Mouse (Mus musculus) midbrain, embryonic 10.5 days (tissue): ENCODE measurements around the gene Arhgef40. TPM values are rescaled to one million over a fixed set of nuclear protein-coding genes. Genes with fewer than 3 reads are reported as not detected.
A peak's percentile ranks its signal among the peaks of the same experiment; 100 is the strongest.
"Not testable (repeated sequence)": the region's sequence is repeated elsewhere in the genome, so short reads cannot be mapped to it uniquely, and the experiment has no call there.

Source experiments
- DNase-seq: peaks from one replicate; pipeline ENCODE4 v3.0.0-alpha.2; 2017; ENCODE audit warnings: low spot score
- H3K27ac ChIP-seq: fragments of 300-500 bp; sonication (generic); replicated peaks from 2 replicates; pipeline ENCODE4 v1.5.1; 2016; ENCODE audit warnings: mild to moderate bottlenecking
- H3K27me3 ChIP-seq: fragments of 300-500 bp; sonication (generic); 2 replicates; pipeline ENCODE4 v1.6.1; 2016; ENCODE audit warnings: low read depth, mild to moderate bottlenecking; ENCODE audit not compliant: poor library complexity, severe bottlenecking
- H3K36me3 ChIP-seq: fragments of 300-500 bp; sonication (generic); 2 replicates; pipeline ENCODE4 v1.6.1; 2016; ENCODE audit warnings: mild to moderate bottlenecking, moderate library complexity
- H3K4me1 ChIP-seq: fragments of 300-500 bp; sonication (generic); 2 replicates; pipeline ENCODE4 v1.6.1; 2016
- H3K4me3 ChIP-seq: fragments of 300-500 bp; sonication (generic); 2 replicates; pipeline ENCODE4 v1.5.1; 2016; ENCODE audit warnings: mild to moderate bottlenecking, moderate library complexity
- H3K9me3 ChIP-seq: fragments of 300-500 bp; sonication (generic); replicated peaks from 2 replicates; pipeline ENCODE4 v1.6.1; 2016; ENCODE audit warnings: mild to moderate bottlenecking
- WGBS: fragments of 180-500 bp; shearing (Covaris S2); methylation state at CpG from one replicate; pipeline ENCODE4 v1.1.7; 2016; 5-methylcytosine and 5-hydroxymethylcytosine counted together
- polyA plus RNA-seq: library from polyadenylated mRNA; unstranded; fragments of >200 nt; fragmentation: Nextera tagmentation; extraction: Ambion mirVana; gene quantifications from 2 replicates; pipeline ENCODE4 v1.2.1, GENCODE M21; 2016

Gene Arhgef40
- polyA plus RNA-seq, 1 experiment from 2014 or later, result 85.4 TPM

GRCm38 (mm10) chr14:52022709-52023459 is 38.4 kb downstream of the Arhgef40 start:
- H3K4me3 ChIP-seq, result peak overlapping the region; percentile 45
- peak; percentile 91 for DNase-seq
- H3K36me3 ChIP-seq, result peaks cover 4% of the 10 kb centered on the region; the same call in 1 of the 2 replicates
- no peaks in the 10 kb centered on the region for H3K9me3 ChIP-seq
- WGBS, result 4% methylated on average over 23 of the region's 23 CpGs
- peaks cover 55% of the 10 kb centered on the region for H3K4me1 ChIP-seq
- no peaks in the 10 kb centered on the region for H3K27me3 ChIP-seq
- H3K27ac ChIP-seq, result peak overlapping the region; percentile 88

DNA sequence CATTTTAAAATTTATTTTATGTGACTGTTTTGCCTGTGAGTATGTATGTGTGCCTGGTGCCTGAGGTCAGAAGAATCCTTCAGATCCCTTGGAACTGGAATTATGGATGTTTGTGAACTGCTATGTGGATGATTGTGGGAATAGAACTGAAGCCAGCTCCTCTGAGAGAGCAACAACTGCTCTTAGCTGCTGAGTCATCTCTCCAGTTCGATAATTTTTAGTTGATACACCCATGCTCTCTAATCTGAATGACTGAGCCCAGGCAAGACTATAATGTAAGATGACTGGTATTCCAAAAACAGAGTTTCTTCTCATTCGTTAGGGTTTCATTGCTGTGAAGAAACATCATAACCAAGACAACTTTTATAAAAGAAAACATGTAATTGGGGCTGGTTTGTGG is 39.6 kb downstream of the Arhgef40 start:
- WGBS, result 90% methylated on average over 2 of the region's 2 CpGs
- Histone ChIP-seq H3K36me3 (no peaks in the 10 kb centered on the region), H3K9me3 (no peaks in the 10 kb centered on the region), H3K27me3 (no peaks in the 10 kb centered on the region), H3K27ac (peak overlapping the region; percentile 88; the same call in 1 of the 2 replicates), H3K4me3 (no peak overlapping the region), H3K4me1 (peaks cover 42% of the 10 kb centered on the region)
- no peak for DNase-seq

DNA sequence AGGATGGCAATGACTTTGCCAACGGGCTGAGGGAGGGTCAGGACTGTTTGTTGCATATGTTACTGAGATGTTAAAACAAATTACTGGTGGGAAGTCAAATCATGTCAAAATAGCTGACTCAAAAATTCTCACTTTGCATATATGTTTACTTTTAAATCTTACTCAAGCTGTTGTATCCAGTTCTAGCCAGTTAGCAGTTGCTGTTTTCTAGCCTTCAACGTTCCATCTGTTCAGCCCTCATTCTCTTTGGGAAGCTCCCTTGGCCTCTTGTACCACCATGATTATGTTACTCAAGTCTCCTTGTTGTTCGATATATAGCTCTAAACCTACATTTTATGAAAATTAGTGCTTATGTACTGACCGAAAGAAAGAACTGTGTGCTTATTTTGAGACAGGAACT is 41.8 kb downstream of the Arhgef40 start:
- Histone ChIP-seq H3K9me3 (no peaks in the 10 kb centered on the region), H3K36me3 (no peaks in the 10 kb centered on the region), H3K27ac (no peak overlapping the region), H3K27me3 (no peaks in the 10 kb centered on the region), H3K4me1 (peaks cover 28% of the 10 kb centered on the region), H3K4me3 (no peak overlapping the region)
- DNase-seq, result no peak
- 86% methylated on average over 4 of the region's 4 CpGs for WGBS

DNA sequence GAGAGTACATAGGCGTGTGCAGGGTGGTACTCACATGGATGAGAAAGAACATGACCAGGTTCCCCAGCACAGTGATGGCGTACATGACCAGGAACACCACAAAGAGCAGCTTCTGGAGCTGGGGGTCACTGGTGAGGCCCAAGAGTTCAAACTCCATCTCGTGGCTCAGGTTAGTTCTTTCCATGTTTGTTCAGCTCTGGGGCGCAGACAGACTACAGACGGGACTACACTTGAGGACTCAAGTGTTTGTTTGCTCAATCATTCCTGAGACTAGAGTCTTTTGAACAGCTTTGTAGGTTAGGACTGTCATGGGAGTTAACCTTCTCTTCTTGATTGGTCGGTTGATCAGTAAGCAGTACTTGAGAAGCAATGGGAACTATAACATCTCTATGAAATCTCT is 51.4 kb downstream of the Arhgef40 start:
- WGBS, result 83% methylated on average over 6 of the region's 6 CpGs
- no peaks in the 10 kb centered on the region for H3K36me3 ChIP-seq
- no peak for DNase-seq

DNA sequence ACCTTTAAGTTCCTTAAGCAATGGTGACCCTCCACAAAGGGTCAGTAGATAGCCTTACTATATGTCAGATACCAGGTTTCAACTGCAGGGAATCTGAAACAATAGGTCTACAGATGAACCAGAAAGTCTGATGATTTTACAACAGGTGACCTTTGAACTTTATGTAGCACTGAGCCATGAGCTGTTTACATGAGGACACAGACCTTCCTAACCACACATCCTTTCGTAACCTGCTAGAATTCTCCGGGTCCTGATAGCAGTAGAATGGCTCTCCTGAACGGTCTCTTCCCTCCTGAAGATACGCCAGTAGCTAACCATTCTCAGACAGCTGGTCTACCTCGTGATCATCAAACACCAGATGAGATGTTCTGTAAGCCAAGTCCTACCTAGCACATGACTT is 54.8 kb downstream of the Arhgef40 start:
- Histone ChIP-seq H3K36me3 (no peaks in the 10 kb centered on the region), H3K9me3 (no peaks in the 10 kb centered on the region), H3K4me1 (0 out of 2 replicates have a peak, but pooled peaks cover 3% of the 10 kb centered on the region), H3K27ac (no peak overlapping the region), H3K4me3 (no peak overlapping the region), H3K27me3 (no peaks in the 10 kb centered on the region)
- WGBS, result 87% methylated on average over 5 of the region's 5 CpGs
- no peak for DNase-seq

More for the DNA sequence above, 51.4 kb downstream of the Arhgef40 start:
- H3K27ac ChIP-seq, result no peak overlapping the region
- H3K4me1 ChIP-seq, result no peaks in the 10 kb centered on the region
- no peaks in the 10 kb centered on the region for H3K9me3 ChIP-seq
- H3K27me3 ChIP-seq, result no peaks in the 10 kb centered on the region
- H3K4me3 ChIP-seq, result no peak overlapping the region

- not testable (repeated sequence) for H3K9me3 ChIP-seq, H3K27ac ChIP-seq, DNase-seq, H3K4me3 ChIP-seq, H3K36me3 ChIP-seq, H3K27me3 ChIP-seq
- peaks cover 26% of the 10 kb centered on the region for H3K4me1 ChIP-seq
- 52% methylated on average over 3 of the region's 3 CpGs for WGBS
These were observed 57.8 kb downstream of the Arhgef40 start, which contains the start of gene Olfr221 for GRCm38 (mm10) chr14:52042359-52042758. Gene Olfr221 (minus strand): TSS chr14:52042459.

DNA sequence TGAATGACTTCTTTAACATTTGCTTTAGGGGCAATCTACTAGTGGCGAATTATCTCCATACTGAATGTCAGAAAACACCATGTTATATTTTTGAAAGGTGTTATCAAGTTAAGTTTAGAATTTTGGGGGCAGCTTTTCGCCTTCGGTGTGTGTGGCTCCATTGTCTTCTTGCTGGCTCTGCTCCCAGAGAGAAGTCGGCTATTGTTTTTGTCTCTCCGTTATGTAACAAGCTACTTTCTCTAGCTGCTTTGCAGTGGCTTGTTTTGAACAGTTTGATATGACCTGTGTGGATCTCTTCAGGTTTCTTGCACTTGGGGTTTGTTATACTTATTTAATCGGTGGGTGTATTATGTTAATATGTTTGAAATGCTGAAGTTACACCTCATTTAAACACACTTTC is 58.9 kb downstream of the Arhgef40 start:
- WGBS, result 83% methylated on average over 6 of the region's 6 CpGs
- H3K36me3 ChIP-seq, result no peaks in the 10 kb centered on the region
- no peak for DNase-seq

GRCm38 (mm10) chr14:52044901-52045678 is 60.6 kb downstream of the Arhgef40 start:
- Histone ChIP-seq H3K36me3 (no peaks in the 10 kb centered on the region), H3K9me3 (no peaks in the 10 kb centered on the region), H3K27me3 (no peaks in the 10 kb centered on the region), H3K27ac (peak overlapping the region; percentile 52), H3K4me1 (peaks cover 26% of the 10 kb centered on the region), H3K4me3 (no peak overlapping the region; the same call in 1 of the 2 replicates)
- WGBS, result 8% methylated on average over 8 of the region's 8 CpGs
- DNase-seq, result peak; percentile 50

More for the DNA sequence above, 58.9 kb downstream of the Arhgef40 start:
- Histone ChIP-seq H3K9me3 (no peaks in the 10 kb centered on the region), H3K27me3 (no peaks in the 10 kb centered on the region), H3K27ac (no peak overlapping the region), H3K4me1 (peaks cover 26% of the 10 kb centered on the region), H3K4me3 (no peak overlapping the region)

DNA sequence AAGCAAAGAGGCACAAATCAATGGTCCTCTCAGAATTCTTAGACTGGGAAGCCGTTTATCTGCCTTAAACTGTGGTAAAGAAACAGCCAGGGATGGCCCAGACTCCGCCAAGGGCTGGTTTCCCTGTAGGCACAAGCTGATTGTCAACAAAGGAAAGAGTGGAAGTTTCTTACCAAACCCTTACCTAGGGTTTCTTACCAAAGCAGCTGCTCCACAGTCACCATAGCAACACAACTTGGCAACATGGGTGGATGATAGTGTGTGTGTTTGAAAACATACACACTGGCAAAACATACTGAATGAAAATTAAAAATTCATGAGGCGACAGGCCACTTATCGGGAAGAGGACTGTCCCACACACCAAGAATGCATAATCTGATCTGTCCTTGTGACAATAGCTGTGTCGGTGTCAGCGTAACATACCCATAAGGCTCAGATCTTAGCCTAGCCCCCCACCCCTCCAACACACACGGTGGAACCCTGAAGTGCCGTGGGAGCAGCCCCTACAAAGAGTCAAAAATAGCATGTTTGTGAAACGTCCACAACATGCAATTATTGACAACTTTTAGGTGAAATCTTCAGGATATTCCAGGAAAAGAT is 61.5 kb downstream of the Arhgef40 start:
- no peak overlapping the region for H3K27ac ChIP-seq
- H3K27me3 ChIP-seq, result no peaks in the 10 kb centered on the region
- DNase-seq, result no peak
- H3K4me3 ChIP-seq, result no peak overlapping the region
- no peaks in the 10 kb centered on the region for H3K9me3 ChIP-seq
- peaks cover 26% of the 10 kb centered on the region for H3K4me1 ChIP-seq
- H3K36me3 ChIP-seq, result no peaks in the 10 kb centered on the region
- 68% methylated on average over 9 of the region's 9 CpGs for WGBS

DNA sequence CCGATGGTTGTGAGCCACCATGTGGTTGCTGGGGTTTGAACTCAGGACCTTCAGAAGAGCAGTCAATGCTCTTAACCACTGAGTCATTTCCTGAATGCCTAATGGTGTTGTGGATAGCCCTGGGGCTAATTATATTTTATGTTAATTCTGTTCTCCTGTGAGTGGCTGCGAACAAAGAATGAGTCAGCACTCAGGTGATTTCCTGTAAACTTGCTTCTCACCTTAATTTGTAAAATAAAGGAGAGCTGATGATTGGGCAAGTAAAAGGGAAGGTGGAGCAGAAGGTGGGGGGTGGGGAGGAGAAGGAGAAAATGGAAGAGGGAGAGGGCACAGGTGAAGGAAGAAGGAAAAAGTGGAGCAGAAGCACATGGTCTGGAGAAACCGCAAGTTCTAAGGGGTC is 68.2 kb downstream of the Arhgef40 start:
- H3K9me3 ChIP-seq, H3K4me3 ChIP-seq, DNase-seq, H3K4me1 ChIP-seq, H3K36me3 ChIP-seq, H3K27ac ChIP-seq, H3K27me3 ChIP-seq: not testable (repeated sequence)
- 88% methylated on average over 3 of the region's 3 CpGs for WGBS
